Mouse (Mus musculus) CH12F3 (cell line): Measurements from ENCODE around the gene Igflr1.

Experiments
- in situ Hi-C: fragments of 300-500 bp; cut with MboI; formaldehyde crosslinking; loops from 2 replicates; pipeline ENCODE4 v1.14.3; 2020; ENCODE audit warnings: low sequenced_read_pairs

The Igflr1 gene

DNA sequence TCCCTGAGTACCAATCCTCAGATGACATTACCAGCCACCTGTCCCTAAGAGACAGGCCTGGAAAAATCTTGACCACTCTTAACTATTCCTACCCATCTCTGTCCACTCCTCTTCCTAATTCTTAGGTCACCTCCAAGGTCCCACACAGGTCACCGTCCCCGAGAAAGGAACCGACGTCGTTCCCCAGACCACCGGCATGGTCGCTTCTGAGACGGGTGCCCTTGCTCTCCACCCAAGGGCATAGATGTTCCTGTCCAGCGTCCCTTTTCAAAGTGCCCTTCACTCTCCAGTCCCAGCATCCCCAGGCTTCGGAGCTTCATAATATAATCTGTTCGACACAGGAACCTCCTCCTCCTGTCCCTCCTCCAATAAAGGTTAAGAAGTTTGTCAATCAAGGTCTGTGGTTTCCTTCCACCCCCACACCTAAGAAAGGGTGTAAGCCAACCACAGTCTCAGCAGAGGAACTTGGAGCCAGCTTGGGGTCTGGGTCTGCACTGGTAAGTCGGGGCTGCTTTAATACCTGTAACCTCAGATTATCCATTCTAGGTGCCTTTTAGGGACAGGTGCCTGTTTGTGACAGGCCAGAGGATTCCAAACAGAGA, at the start of gene Igflr1:
Gene Igflr1, plus strand, starts transcription at position 458 of the 602 bp plus-strand sequence.
- in situ Hi-C loops: no loop called here

DNA sequence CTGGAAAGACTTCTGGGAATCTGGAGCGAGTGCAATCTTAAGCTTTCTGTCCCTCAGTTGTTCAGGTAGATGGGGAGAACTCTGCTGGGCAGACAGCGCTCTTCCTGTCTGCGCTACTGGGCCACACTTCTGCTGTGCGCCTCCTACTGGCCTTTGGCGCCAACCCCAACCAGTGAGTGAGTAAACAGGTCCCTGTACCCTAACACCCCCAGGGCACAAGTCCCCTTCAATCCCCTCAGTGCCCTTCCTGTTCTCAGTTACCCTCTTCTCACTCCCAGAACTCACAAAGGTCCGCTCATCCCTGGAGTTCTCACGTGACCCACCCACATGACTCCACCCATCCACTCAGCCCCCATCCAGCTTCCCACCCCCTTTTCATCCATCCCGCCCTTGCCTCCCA, 46.9 kb upstream of the Igflr1 start:
- in situ Hi-C loops: no loop called here

DNA sequence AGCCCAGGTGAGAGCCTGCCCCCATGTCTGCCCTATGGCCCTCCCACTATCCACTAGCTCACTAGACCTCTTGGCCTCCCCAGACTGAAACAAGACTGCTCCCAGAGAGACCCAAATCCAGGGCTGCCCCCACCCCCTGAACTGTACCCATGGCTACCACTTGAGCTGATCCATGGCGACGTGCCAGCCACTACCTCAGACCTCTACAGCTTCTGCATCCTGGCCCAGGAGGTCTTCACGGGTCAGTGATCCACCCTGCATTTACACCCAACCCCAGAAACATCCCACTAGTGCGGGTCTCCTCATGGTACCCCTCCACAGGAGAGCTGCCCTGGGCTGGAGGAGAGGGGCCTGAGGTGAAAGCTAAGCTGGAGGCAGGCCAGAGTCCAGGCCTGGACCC, 44.8 kb upstream of the Igflr1 start:
- in situ Hi-C loops: no loop called here

DNA sequence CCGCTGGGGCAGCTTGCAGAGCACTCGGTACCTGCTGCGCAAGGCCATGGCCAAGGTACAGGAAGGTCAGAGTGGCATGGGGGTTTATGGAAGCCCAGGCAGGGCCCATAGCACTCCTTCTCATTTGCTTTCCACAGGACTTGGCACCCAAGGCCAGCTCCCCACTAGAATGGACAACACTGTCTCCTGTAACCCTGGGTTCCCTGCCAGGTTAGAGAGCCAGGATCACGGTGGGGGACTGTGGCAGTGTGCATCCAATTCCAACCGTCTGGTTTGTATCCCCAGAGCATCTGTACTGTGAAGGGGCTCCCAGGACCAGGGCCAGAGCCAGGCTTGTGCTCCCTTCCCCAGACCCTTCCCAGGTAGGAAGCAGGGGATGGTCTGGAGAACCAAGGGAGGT, 44.4 kb upstream of the Igflr1 start:
- in situ Hi-C loops: no loop called here

DNA sequence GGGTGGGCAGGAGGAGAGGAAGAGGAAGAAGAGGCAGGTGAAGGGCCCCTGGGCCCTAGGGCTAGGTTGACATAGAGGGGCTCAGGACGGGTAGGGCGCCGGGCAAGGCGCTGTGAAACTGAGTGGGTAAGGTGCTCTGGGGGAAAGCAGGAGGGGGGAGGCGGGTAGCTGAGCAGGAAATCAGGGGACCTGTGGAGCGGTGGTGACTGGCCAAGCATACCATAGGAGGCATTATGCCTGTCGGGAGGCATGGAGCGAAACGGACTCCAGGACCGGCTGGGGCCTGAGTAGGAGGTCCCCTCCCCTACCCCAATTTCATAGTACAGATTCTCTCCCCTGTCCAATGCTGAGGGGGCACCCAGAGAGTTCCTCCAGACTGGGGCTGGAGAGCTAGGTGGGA, 42.4 kb upstream of the Igflr1 start:
- in situ Hi-C loops: no loop called here

DNA sequence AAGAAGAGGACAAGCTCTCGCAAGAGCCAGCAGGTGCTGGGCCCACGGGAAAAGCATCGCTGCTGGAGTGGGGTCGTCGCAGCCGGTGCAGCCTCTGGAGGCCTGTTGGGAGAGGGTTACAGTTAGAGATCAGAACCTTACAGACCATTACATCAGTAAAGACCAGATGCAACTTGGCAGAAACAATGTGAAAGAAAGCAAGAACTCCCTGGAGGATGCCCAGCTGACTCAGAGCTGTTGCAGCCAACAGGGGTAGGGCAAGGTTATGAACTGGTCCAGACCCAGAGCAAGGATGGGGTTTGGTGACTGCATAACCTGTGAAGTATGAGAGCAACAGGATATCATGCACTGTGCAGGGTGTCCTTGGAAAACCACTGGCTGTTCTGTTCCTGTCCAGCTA, 40.7 kb upstream of the Igflr1 start:
- in situ Hi-C loops: no loop called here

DNA sequence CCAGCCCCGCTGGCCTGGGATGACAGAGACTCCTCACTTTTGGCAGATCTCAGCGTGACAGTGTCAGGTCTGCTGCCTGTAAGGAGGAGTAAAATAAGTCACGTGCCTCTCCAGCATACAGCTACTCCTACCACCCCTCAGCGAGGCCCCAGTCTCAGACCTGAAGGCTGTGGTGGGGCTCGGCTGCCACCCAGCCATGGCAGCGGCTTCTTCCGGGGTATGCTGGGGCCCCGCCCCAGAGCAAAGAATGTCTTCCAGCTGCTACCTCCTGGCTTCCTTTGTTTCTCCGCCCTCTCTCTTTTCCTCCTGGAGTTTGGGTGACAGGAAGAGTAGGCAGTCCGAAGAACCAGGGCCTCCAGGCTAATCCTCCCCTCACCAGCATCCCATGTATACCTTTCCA, 39.3 kb upstream of the Igflr1 start:
- in situ Hi-C loops: no loop called here

DNA sequence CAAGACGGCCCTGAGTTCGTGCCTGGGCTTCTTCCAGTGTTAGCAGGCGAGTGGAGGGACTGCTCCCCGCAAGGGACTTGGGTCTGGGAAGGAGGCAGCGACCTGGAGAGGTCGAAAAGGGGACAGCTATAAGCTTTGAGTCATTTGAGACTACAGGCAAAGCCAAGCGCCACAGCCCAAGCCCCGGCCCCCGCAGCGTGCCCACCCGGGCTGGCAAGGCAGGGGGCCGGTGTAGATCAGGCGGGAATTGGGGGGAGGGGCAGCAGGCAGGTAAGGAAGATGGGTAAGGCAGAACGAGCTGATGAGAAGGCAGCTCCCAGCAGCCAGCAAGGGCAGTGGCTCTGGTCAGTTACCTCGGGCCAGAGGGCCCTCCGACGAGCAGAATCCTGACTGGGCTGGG, 38.8 kb upstream of the Igflr1 start:
- in situ Hi-C loops: no loop called here

DNA sequence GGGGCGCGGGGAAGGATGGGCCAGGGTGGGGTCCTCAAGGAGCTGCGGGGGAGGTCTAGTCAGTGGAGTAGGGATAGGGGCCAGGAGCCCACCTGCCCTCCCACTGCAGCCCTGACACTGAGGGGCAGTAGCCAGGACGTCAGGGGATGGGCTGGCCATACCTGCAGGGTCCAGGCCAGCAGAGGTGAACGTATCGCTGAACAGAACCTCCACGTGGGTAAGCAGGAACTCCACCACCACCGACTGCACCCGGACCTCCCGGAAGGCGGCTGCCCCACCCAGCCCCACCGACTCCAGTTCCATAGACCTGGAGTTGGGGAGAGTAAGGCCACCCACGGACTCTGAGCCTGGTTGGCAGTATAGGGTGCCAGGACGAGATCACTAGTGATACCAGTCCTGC, 38.2 kb upstream of the Igflr1 start:
- in situ Hi-C loops: no loop called here

DNA sequence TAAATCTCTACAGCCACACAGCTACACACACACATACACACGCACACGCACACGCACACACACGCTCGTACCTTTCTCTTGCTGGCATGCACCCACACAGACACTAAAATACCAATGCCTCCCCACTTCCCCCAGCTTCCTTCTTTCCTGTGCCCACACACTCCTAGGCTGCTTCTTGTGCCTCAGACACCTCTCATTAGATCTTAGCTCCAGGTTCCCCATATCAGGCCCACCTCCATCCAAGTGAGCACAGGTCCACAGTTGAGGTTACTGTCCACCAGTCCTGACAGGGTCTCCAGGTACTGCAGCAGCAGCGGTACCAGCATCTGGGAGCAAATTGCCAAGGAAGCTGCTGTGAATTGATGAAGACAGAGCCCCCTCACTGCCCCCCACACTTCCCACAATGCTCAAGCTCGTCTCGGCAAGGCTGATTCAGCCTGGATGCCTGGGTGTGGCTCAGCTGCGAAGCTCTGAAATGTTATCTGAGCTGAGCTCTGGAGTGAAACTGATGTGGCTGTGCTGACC, 33.9 kb upstream of the Igflr1 start:
- in situ Hi-C loops: no loop called here

DNA sequence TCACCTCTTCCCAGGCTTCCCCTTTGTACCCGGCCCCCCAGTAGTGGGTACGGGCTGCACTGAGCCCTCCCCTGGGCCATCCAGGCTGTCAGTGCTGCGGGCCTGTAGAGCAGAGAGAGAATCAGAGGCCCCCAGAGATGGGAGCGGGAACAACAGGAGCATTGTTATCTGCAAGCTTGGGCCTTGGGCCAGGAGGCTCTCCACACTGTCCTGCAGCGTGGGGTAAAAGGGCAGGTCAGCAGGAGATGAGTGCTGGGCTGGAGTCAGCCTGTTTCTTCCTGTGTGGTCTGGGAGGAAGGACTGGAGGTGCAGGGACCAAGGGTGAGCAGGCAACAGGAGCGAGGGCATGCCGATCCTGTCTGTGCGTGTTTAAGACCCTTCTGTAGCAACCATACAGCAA, 32.3 kb upstream of the Igflr1 start:
- in situ Hi-C loops: no loop called here

DNA sequence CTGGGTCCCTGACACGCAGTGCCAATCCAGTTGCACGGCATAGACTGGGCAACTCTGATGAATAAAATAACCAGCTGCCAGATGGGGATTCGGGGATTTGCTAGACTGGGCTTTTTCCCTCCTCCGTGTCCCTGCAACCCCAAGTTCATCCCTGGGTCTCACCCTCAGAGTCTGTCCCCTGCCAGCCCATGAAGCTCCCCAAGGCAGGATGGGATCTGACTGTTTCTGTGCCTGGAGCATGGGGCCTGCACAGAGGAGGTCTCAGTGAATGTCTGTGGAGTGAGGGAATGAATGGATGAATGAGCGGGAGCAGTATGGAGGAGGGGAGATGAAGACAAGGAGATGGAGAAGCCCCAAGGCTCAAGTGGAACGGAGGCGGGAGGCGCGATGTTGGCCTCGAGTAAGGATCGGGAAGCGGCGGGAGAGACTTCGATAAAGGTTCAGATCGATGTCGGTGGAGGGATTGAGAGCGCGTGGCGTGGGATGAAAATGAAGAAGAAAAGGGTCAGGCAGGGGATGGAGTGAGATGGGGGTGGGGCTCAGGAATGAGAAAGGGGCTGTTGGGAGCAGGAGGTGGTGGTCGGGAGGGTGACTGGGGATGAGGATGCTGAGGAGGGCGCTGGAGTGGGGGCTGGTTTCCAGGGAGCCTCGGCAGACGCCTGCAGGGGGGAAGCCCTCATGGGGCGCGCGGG, 31.1 kb upstream of the Igflr1 start:
- in situ Hi-C loops: no loop called here

DNA sequence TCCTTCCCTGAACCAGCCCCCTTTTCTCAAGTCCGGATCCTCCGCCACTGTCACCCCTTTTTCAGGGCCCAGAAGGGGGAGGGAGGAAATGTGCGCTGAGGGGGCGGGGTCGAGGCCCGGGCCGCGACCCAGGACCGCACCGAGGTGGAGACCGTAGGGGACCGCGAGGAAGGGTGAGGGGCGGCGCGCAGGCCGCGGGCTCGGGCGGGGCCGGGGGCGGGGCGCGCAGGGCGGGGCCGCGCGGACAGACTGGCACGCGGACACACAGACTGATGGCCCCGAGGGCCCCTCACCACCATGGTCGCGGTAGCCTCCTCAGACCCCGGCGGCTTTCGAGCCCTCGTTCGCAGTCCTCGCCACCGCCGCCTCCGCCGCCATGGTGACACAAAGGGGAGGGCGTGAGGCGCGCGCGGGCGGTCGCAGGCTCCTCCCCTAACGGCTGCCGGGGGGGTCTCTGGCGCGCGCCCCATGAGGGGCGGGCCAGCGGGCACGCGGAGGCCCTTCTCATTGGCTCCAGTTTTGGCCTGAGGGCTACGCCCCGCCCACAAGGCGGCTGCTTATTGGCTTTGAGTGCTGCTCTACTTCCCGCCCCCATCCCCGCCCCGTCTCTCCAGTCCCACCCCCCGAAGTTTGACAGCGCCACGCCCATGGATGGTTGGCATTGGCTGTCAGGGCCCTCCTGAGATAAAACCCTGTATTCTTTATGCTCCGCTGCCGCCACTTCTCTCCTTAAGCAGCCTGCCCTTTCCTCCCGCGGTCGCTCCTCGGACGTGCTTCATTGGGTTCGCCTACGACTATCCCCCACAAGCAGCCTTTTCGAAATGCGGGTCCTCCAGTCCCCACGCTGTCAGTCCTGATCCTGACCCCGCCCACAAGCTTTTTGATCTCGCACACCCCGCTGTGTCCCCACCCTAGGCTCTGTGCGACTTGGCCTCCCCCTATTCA, 30.3 kb upstream of the Igflr1 start, which contains the start of gene Arhgap33:
Gene Arhgap33, minus strand, starts transcription at position 428 of the 945 bp plus-strand sequence.
- in situ Hi-C loops: no loop called here

DNA sequence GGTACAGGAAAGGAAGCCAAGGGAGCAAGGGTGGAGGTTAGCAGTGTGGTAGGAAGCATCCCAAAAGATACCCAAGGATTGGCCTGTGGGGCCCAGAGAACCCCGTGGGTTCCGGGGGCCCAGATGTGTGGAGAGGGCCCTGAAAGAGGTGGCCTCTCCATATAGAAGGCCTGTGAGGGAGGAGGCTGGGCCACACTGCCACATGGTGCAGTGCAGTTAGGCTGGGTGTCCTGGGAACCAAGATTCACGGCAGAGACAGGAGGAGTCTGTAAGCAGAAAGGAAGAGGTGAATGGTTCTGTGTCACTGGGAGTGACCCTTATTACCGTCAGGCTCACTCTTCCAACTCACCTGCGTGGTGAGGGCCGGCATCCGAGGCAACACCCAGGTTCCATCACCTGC, 24.7 kb upstream of the Igflr1 start:
- in situ Hi-C loops: no loop called here

DNA sequence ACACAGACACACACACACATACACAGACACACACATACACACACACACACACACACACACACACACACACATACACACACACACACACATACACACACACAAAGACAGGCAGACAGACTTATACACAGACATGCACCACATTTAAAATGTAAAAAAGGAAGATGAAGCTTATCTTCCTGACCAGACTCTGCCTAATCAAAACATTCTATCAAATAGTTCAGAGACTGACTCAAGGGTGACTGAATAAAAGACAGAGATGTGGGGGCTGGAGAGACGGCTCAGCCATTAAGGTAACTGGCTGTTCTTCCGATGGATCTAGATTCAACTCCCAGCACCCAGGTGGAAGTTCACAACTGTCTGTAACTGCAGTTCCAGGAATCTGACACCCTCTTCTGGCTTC, 20.9 kb upstream of the Igflr1 start:
- in situ Hi-C loops: no loop called here

DNA sequence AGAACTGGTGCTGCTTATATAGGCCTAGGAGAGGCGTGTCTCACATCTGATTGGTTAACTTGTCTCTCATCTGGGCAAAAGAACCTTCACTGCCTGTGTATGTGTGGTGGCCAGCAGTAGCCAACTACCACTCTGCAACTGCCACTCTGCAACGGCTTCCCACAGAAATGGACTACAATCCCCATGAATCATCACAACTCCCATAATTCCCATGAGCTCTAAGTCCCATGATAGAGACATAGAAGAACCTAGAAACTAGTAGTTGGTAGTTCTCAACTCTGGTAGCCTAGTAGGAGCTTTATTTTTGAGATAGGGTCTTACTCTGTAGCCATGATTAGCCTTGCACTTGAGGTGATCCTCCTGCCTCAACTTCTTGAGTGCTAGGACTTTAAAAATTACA, 15.3 kb upstream of the Igflr1 start:
- in situ Hi-C loops: no loop called here

DNA sequence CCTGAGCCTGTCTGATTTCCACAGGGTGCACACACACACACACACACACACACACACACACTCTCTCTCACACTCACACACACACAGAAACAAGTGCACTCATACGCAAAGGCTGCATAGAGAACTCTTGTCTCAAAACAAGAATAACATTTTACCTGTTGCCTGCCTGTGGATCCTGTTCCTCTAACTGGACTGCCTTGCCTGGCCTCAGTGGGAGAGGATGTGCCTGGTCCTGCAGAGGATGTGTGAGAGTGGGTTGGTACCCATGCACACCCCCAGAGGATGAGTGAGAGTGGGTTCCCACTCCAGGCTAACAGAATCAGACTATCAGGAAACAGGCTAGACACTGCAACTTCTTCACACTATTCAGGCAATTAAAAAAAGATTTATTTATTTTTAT, 14.6 kb upstream of the Igflr1 start:
- in situ Hi-C loops: no loop called here

DNA sequence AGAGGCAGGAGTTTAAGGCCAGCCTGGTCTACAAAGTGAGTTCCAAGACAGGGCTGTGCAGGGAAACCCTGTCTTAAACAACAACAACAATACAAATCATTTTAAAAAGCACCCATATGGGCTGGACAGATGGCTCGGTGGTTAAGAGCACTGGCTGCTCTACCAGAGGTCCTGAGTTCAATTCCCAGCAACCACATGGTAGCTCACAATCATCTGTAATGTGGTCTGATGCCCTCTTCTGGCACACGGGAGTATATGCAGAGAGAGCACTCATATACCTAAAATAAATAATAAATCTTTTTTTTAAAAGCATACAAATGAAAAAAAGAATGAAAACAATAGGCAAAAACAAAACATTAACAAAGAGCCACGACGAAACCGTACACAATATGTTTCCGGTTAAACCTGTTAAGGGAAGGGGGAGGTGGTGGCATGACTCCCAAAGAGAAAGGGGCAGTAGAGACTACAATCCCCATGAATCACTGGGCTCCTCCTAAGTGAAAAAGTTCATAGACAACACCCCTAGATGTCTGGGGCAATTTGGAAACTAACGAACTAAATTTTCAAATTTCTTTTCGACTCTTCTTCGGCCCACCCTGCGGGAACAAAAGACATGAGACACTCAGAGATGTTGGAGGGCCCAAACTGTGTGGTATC, 13.7 kb upstream of the Igflr1 start:
- in situ Hi-C loops: no loop called here

DNA sequence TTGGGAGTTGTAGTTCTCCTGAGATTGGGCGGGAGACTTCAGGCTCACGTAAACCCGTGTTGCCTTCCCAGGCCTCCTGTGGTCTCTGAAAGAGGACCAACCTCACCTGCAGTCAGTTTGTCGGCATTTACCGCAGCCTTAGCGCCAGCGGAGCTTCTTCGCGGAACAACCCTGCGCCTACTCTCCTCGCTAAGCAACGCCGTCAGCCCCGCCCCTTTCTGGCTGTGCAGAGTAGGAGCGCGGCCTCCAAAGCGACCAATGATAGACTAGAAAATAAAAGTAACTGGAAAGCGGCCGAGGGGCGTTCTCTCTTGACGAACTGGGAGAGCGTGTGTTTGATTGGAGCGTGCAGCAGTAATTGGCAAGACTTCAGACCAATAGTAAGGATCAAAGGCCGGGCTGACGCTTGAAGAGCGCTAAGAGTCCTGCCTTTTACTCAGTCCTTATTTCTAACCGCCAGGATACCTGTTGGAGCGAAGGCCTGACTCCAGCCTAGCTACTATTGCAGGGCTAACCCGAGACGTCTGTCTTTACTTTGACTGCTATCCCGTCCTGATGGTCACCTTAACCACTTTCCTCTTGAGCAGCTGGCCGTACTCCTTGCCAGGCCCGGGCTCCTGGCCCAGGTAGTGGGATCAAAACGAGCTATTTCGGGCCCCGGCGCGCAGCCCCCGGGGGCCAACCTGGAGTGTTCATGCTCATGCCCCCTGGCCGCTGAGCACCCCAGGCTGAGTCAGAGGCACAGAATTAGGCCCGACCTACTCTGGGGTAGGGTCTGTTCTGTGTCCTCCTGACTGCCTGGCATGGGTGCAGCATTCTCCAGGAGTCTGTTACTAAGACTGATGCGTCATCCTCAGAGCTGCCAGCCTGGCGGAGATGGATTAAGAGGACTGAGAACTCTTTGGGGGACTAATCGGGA, 12.9 kb upstream of the Igflr1 start, which contains the start of the genes Hspb6 and Proser3:
Gene Hspb6, plus strand, starts transcription at position 77 of the 919 bp plus-strand sequence.
Gene Proser3, minus strand, starts transcription at position 198 of the 919 bp plus-strand sequence.
- in situ Hi-C loops: no loop called here
